Mouse (Mus musculus): ENCODE measurements around the gene Ptprt. TPM values are rescaled to one million over a fixed set of nuclear protein-coding genes. Genes with fewer than 3 reads are reported as not detected.

Gene Ptprt
- polyA plus RNA-seq, 1 experiment from 2014 or later, result 3.4 TPM

DNA sequence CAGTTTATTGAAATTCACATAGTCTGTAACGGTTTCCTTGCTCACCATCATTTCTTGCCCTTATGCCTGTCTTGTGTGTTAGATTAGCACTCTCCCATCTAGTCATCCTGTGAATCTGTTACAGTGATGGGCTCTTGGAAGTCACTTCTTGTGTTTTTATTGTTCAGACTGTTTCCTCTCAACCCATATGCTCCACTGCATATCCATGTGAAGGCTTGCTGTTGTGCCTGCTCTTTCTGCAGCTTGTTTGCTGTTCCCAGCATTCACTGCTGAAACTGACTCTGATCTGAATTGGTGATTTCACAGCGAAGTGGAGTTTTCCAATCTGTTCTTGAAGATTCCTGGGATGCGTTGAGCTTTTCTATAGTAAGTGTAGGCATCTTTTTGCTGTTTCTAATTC, 678.6 kb downstream of the Ptprt start:
- Histone ChIP-seq H3K9ac (no peak overlapping the region), H3K4me2 (no peak overlapping the region), H3K36me3 (ENCODE audit: insufficient read depth) (no peaks in the 10 kb centered on the region), H3K9me3 (ENCODE audit: low read depth, low read length) (no peaks in the 10 kb centered on the region), H3K4me3 (ENCODE audit: low read depth, low read length) (no peak overlapping the region), H3K4me1 (ENCODE audit: insufficient read depth) (no peaks in the 10 kb centered on the region), H3K27ac (ENCODE audit: low read depth) (no peak overlapping the region), H3K27me3 (ENCODE audit: insufficient read depth, low read length) (no peaks in the 10 kb centered on the region)
- TF ChIP-seq CTCF (IDR thresholded peaks at IDR 0.05; ENCODE audit: low read depth), result no peak
- 78% methylated on average over 3 of the region's 3 CpGs for WGBS
- ATAC-seq (ENCODE audit: insufficient read depth) (no peak), DNase-seq (no peak)

DNA sequence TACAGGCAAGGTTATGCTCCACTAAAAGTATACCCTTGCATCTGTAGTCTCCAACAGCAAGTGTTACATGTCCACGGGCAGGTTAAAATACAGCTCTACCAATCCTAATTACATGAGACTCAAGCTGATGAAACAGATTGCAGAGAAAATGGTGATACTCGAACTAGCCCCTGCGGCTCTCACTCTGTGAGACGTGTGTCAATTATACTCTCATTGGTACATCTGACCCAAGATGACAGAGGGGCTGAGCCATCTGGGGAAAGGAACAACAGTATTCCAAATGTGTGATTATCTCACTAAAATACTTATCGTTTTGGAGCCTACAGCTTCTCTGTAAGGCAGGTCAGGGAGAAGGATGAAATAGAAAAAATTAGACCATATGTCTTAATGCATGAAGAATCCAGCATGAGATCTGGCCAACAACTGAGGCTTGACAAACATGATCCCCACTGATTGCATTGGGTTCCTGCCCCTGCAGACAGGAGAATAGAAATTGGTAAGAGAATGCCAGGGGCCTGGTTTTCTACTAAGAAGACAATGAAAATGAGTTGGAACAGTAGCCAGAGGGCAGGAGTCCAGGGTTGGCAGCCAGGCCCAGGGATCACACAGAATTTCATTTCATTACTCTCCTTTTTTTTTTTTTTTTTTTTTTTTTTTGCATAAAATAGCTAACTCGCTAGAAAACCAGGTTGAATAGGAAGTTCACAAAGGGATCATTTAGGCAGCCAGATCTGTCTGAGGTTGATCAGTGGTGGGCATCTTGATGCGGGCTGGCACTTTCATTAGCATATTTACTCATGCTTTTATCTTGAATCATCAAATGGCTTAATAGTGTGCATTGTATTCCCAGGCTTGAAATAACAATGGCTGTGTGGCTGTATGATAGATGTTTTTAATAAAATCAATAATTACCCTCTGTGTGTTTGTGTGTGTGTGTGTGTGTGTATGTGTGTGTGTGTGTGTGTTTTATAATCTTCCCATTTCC, 699.5 kb downstream of the Ptprt start:
- ATAC-seq (ENCODE audit: insufficient read depth) (no peak), DNase-seq (no peak)
- Histone ChIP-seq H3K27ac (ENCODE audit: low read depth) (no peak overlapping the region), H3K9me3 (ENCODE audit: low read depth, low read length) (no peaks in the 10 kb centered on the region), H3K4me1 (ENCODE audit: insufficient read depth) (no peaks in the 10 kb centered on the region), H3K27me3 (ENCODE audit: insufficient read depth, low read length) (no peaks in the 10 kb centered on the region), H3K36me3 (ENCODE audit: insufficient read depth) (no peaks in the 10 kb centered on the region), H3K4me3 (ENCODE audit: low read depth, low read length) (no peak overlapping the region), H3K4me2 (no peak overlapping the region), H3K9ac (no peak overlapping the region)
- no peak for TF ChIP-seq CTCF (IDR thresholded peaks at IDR 0.05; ENCODE audit: low read depth)
- WGBS, result 81% methylated on average over 7 of the region's 7 CpGs

DNA sequence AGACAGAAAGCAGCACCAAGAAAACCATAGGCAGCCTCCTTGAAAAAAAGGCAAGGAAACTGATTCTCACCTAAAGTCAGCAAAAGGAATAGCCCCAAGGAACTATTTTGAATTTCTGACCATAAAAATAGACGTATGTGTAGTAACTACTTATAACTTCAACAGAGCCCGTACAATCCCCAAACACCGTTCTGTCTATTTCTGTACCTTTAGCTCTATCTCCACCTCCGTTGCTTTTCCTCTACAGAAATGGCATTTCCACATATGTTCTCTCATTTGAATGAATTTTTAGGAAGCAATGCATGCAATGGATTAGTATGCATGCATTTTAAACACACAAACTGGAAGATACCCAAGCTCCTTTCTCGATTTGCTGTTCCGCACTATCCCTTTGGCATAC, 715.5 kb downstream of the Ptprt start:
- H3K36me3 ChIP-seq (ENCODE audit: insufficient read depth), result no peaks in the 10 kb centered on the region
- no peaks in the 10 kb centered on the region for H3K9me3 ChIP-seq (ENCODE audit: low read depth, low read length)
- H3K27me3 ChIP-seq (ENCODE audit: insufficient read depth, low read length), result no peaks in the 10 kb centered on the region
- 86% methylated on average over 6 of the region's 6 CpGs for WGBS
- ATAC-seq (ENCODE audit: insufficient read depth) (no peak), DNase-seq (no peak)
- no peaks in the 10 kb centered on the region for H3K4me1 ChIP-seq (ENCODE audit: insufficient read depth)
- H3K9ac ChIP-seq, result no peak overlapping the region
- no peak overlapping the region for H3K4me2 ChIP-seq
- no peak overlapping the region for H3K27ac ChIP-seq (ENCODE audit: low read depth)
- no peak for TF ChIP-seq CTCF (IDR thresholded peaks at IDR 0.05; ENCODE audit: low read depth)
- no peak overlapping the region for H3K4me3 ChIP-seq (ENCODE audit: low read depth, low read length)

- ATAC-seq (ENCODE audit: insufficient read depth), result no peak
These were observed 716.3 kb downstream of the Ptprt start for GRCm38 (mm10) chr2:161944689-161945088.

GRCm38 (mm10) chr2:161941991-161942390, 719.0 kb downstream of the Ptprt start:
- no peak for TF ChIP-seq CTCF (IDR thresholded peaks at IDR 0.05; ENCODE audit: low read depth)
- 63% methylated on average over 2 of the region's 2 CpGs for WGBS
- no peak overlapping the region for H3K9ac ChIP-seq

More at GRCm38 (mm10) chr2:161944689-161945088, 716.3 kb downstream of the Ptprt start:
- no peak overlapping the region for H3K4me3 ChIP-seq (ENCODE audit: low read depth, low read length)
- TF ChIP-seq CTCF (IDR thresholded peaks at IDR 0.05; ENCODE audit: low read depth), result no peak
- no peaks in the 10 kb centered on the region for H3K4me1 ChIP-seq (ENCODE audit: insufficient read depth)
- no peak for DNase-seq
- H3K27ac ChIP-seq (ENCODE audit: low read depth), result no peak overlapping the region
- no peak overlapping the region for H3K4me2 ChIP-seq
- no peaks in the 10 kb centered on the region for H3K36me3 ChIP-seq (ENCODE audit: insufficient read depth)
- H3K27me3 ChIP-seq (ENCODE audit: insufficient read depth, low read length), result no peaks in the 10 kb centered on the region
- H3K9ac ChIP-seq, result no peak overlapping the region
- WGBS, result 71% methylated on average over 4 of the region's 4 CpGs
- no peaks in the 10 kb centered on the region for H3K9me3 ChIP-seq (ENCODE audit: low read depth, low read length)

DNA sequence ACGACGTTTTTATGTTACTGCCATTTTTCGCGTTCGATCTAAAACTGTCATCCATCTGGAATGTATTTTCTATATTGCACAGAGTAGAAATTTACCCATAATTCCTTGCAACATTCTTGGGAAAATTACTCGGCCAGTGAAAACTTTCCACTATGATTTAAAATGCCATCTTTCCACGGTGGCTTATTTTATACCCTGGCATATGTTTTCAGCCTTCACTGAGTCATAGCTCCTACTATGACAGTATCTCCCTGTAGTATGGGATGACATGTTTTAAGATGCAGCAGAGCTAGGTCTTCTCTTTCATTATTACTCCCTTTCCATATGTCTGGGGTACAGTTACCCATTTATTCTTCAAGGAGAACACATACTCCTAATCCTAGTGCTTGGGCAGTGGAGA, 753.7 kb downstream of the Ptprt start:
- Histone ChIP-seq H3K9ac (no peak overlapping the region), H3K27me3 (ENCODE audit: insufficient read depth, low read length) (no peaks in the 10 kb centered on the region), H3K27ac (ENCODE audit: low read depth) (no peak overlapping the region), H3K9me3 (ENCODE audit: low read depth, low read length) (no peaks in the 10 kb centered on the region), H3K36me3 (ENCODE audit: insufficient read depth) (no peaks in the 10 kb centered on the region), H3K4me3 (ENCODE audit: low read depth, low read length) (no peak overlapping the region), H3K4me1 (ENCODE audit: insufficient read depth) (no peaks in the 10 kb centered on the region), H3K4me2 (no peak overlapping the region)
- WGBS, result 86% methylated on average over 7 of the region's 7 CpGs
- ATAC-seq (ENCODE audit: insufficient read depth), result no peak
- TF ChIP-seq CTCF (IDR thresholded peaks at IDR 0.05; ENCODE audit: low read depth), result no peak
- no peak for DNase-seq

More at GRCm38 (mm10) chr2:161941991-161942390, 719.0 kb downstream of the Ptprt start:
- no peaks in the 10 kb centered on the region for H3K9me3 ChIP-seq (ENCODE audit: low read depth, low read length)
- DNase-seq (no peak), ATAC-seq (ENCODE audit: insufficient read depth) (no peak)
- H3K4me3 ChIP-seq (ENCODE audit: low read depth, low read length), result no peak overlapping the region
- H3K4me1 ChIP-seq (ENCODE audit: insufficient read depth), result no peaks in the 10 kb centered on the region
- H3K36me3 ChIP-seq (ENCODE audit: insufficient read depth), result no peaks in the 10 kb centered on the region
- no peak overlapping the region for H3K27ac ChIP-seq (ENCODE audit: low read depth)
- no peaks in the 10 kb centered on the region for H3K27me3 ChIP-seq (ENCODE audit: insufficient read depth, low read length)
- H3K4me2 ChIP-seq, result no peak overlapping the region

DNA sequence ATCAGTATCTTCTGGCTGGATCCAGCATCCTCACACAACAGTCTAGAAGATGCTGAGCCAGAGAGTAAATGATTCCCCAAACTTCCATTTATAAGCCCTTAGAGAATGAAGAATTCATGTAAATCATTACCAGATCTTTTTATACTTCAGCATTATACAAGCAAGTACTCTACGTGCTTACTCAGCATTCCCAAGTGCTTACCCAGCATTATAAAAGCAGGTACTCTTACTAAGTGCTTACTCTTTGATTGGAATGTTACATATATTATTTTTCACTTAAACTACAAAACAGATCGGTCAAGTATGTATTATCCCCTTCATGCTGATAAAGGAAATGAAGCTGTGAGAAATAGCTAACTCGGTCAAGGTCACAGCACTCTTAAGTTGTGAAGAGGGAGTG, 758.8 kb downstream of the Ptprt start:
- Histone ChIP-seq H3K27ac (ENCODE audit: low read depth) (no peak overlapping the region), H3K4me3 (ENCODE audit: low read depth, low read length) (no peak overlapping the region), H3K4me2 (no peak overlapping the region), H3K36me3 (ENCODE audit: insufficient read depth) (no peaks in the 10 kb centered on the region), H3K4me1 (ENCODE audit: insufficient read depth) (no peaks in the 10 kb centered on the region), H3K9me3 (ENCODE audit: low read depth, low read length) (no peaks in the 10 kb centered on the region), H3K9ac (no peak overlapping the region), H3K27me3 (ENCODE audit: insufficient read depth, low read length) (no peaks in the 10 kb centered on the region)
- WGBS, result 69% methylated on average over 3 of the region's 3 CpGs
- no peak for DNase-seq
- no peak for TF ChIP-seq CTCF (IDR thresholded peaks at IDR 0.05; ENCODE audit: low read depth)
- no peak for ATAC-seq (ENCODE audit: insufficient read depth)

All from lung, embryonic 14.5 days (tissue).